Mouse (Mus musculus): ENCODE data around the gene Gm21650. TPM values are rescaled to one million over a fixed set of nuclear protein-coding genes. Genes with fewer than 3 reads are reported as not detected.
"Not testable (repeated sequence)": the region's sequence is repeated elsewhere in the genome, so short reads cannot be mapped to it uniquely, and the experiment has no call there.

Gene Gm21650
- not detected in 2 replicates for polyA plus RNA-seq (2015; fragmentation: Nextera tagmentation; extraction: Ambion mirVana)

- DNase-seq (ENCODE audit: low spot score); H3K9ac ChIP-seq (ENCODE audit: low read depth, low read length); H3K9me3 ChIP-seq (replicated peaks; ENCODE audit: low read length); H3K4me3 ChIP-seq (replicated peaks; ENCODE audit: low read depth, low read length); H3K4me1 ChIP-seq (replicated peaks; ENCODE audit: insufficient read depth, low read length); H3K4me2 ChIP-seq (ENCODE audit: low read length); H3K27me3 ChIP-seq (ENCODE audit: insufficient read depth, low read length); H3K36me3 ChIP-seq (ENCODE audit: insufficient read depth, low read length); ATAC-seq (replicated peaks; ENCODE audit: low FRiP score, low read depth); H3K27ac ChIP-seq: not testable (repeated sequence)
- whole genome bisulfite sequencing, result no CpG with 5 or more reads among the region's 6 CpGs
These were observed at the start of gene Gm21650 for GRCm38 (mm10) chrY:77692508-77692907. Gm21650 (plus strand) TSS chrY:77692808.
